Mouse (Mus musculus): ENCODE results near the gene Oxct2a.

GRCm38 (mm10) chr4:123342091-123342641 lies 18.7 kb upstream of the Oxct2a start:
- TF ChIP-seq CTCF (IDR thresholded peaks at IDR 0.05; ENCODE audit: borderline replicate concordance, extremely low read depth, insufficient read depth, insufficient read length) (no peak), POLR2A (IDR thresholded peaks at IDR 0.05; ENCODE audit: borderline replicate concordance, extremely low read depth, insufficient read depth, insufficient read length, poor library complexity, severe bottlenecking) (no peak)
